Mouse (Mus musculus) central nervous system, embryonic 14 days (tissue): ENCODE data around the gene Arfgef3. TPM values are rescaled to one million over a fixed set of nuclear protein-coding genes. Genes with fewer than 3 reads are reported as not detected.

Source experiments
- polyA plus RNA-seq: library from polyadenylated mRNA; depleted of rRNA; stranded (reverse); fragments of >200 nt; gene quantifications from 2 replicates; pipeline ENCODE4 v1.2.3, GENCODE M21; 2012; rRNA removed

Arfgef3 gene
- 4.1 and 4.5 TPM in 2 replicates for polyA plus RNA-seq

GRCm38 (mm10) chr10:18743286-18744142, at the start of gene Arfgef3:
Arfgef3 (minus strand) TSS chr10:18743949.

GRCm38 (mm10) chr10:18786693-18787092, 42.9 kb upstream of the Arfgef3 start, which contains the start of gene Gm4922:
Gm4922 (minus strand) TSS chr10:18786793.

GRCm38 (mm10) chr10:18545813-18546235, 197.9 kb downstream of the Arfgef3 start, which contains the start of gene Hebp2:
Hebp2 (minus strand) TSS chr10:18546076.

Other genes with a start within 250 kb of the Arfgef3 start
- 3.8 and 6.0 TPM in 2 replicates for gene Hebp2, start 197.9 kb downstream of the Arfgef3 start, polyA plus RNA-seq
- gene Gm4922, start 42.8 kb upstream of the Arfgef3 start, polyA plus RNA-seq = not detected in 2 replicates
- 3.9 and 20.9 TPM in 2 replicates for gene Perp, start 101.1 kb upstream of the Arfgef3 start, polyA plus RNA-seq